Mouse (Mus musculus): ENCODE results near the gene Igsf9. TPM values are rescaled to one million over a fixed set of nuclear protein-coding genes. Genes with fewer than 3 reads are reported as not detected.

The Igsf9 gene
- 1 to 10 TPM; 3.9 to 4.8 TPM for total RNA-seq (2021)
- long read RNA-seq, partial matches to known transcripts, result 0 of 3 reads
- long read RNA-seq, other reads (novel, unspliced or antisense), result 3 of 3 reads

DNA sequence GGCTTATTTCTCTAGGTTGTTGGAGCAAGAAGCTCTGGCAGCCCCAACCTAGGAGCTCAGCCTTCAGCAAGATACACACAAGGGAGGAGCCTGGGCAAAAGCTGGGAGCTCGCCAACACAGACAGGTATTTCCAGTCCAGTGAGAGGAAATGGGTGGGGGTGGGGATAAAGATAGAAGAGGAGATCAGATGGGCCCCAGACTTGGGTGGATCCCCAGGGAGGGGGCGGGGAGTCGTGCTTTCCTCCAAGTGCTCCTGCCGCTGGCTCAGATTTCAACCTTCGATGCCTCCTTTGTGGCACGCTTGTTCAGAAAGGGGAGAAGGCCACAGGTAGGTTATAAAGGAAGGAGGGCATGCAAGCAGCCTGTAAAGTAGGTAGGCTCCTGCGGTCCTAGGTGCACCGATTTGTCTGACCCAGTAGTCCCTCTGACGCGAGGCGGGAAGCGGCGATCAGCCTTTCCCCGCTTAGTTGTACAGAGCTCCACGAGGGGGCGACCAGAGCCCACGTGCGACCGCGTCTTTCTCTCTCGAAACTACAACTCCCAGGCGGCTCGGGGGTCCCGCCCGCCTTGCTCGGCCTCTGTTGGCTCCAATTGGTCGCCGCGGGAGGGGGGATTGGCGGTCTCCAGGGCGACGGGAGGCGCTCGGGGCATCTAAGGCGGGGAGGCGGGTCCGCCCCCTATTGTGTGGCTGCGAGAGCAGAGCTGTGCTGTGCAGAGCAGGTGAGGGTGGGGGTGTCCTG, at the start of gene Igsf9:
Gene Igsf9 (plus strand): TSS at position 249 of the 741 bp plus-strand sequence.
- peak; percentile 92 to 95 for DNase-seq (ENCODE audit: low spot score in 2 of 2)

DNA sequence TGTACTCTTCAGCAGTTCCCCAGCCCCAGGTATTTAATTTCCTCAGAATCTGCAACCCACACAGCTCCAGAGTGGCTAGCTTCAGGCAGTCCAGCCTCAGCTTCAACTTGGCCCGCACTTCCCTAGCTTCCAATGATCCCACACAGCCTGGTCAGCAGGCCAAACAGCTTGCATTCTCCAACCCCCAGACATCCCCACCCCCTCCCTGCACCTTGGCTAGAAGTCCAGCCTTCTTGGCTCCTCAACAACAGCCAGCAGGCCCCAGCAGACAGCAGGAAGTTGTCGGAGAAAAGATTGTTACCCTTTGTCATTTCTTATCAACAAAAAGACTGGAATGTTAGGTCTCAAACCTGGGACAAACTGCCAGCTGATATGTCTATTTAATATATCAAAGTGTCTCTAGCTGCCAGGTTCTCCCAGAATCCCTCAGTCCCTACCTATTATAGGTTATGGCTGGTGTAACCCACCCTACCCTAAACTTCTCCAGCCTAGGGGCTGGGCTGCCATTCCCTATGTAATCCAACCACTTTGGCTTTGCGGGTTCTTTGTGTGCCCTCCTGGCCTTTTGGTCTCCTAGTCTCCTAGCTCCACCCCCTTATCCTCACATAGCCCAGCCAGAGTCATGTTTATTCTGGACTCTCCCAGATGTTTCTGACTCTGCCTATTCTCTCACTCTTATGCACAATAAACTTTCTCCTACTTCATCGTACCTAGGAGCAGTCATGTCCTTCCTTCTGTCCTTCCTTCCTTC, 49.6 kb upstream of the Igsf9 start:
- DNase-seq (ENCODE audit: low spot score in 2 of 2), result no peak

DNA sequence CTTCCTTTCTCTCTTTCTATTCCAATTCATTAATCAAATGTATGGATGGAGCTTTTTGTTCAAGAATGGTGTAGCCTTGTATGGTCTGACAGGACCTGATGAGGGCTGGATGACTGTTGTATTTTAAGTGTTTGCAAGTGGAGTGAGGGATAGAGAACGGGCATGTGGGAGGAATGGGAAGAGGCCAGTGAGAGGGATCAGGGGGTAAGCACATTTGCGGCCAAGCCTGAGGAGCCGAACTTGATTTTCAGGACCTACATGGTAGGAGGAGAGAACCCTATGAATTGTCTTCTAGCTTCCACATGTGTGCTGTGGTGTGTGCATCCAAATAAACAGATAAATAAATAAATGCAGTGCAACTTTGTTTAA, 49.0 kb upstream of the Igsf9 start:
- DNase-seq (ENCODE audit: low spot score in 2 of 2), result no peak

DNA sequence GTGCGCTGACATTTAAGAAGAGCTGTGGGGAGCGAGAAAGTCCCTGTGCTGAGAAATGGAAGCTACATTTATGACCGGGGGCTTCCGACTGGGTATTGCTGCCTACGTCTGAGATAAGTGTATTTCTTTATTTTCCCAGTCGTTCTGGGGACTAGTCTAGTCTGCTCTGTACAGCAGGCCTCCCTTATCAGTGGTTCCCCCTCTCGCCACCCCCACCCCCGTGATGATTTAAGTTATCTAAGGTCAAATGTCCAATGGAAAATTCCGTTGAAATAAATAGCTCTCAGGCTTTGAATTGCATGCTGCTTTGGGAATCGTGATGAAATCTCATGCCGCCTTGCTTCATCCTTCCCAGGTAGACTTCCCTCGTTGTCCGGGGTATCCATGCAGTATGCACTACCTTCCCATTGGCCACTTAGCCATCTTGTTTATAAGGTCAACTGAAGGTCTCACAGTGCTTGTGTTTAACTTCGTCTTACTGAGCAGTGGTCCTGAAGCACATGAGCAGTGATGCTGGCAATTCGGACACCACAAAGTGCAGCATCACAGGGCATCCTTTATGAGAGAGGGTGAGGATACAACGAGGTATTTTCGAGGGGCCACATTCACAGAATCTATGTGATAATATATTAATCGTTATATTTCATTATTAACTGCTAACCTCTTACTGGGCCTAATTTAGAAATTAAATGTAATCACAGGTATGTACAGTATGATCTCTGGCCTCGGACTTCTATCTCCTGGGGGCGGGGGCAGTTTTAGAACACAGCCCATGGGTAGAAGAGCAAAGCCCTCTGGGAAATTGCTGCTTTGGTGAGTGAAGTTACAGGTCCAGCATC, 48.4 kb upstream of the Igsf9 start:
- DNase-seq (ENCODE audit: low spot score in 2 of 2), result no peak

DNA sequence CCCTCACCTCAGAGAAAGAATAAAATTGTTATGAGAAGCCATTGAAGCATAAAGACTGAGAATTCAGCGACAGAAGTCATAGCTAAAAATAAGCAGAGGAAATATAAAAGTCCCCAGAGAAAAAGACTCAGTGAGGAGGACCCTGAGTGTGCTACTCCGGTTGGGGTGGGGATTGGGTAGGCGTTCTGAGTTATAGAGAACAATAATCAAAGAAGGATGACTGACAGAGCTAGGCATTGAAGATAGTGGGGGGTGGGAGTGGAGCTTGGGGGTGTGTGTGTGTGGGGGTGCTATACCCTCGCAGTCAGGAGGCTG, 47.8 kb upstream of the Igsf9 start:
- no peak for DNase-seq (ENCODE audit: low spot score in 2 of 2)

DNA sequence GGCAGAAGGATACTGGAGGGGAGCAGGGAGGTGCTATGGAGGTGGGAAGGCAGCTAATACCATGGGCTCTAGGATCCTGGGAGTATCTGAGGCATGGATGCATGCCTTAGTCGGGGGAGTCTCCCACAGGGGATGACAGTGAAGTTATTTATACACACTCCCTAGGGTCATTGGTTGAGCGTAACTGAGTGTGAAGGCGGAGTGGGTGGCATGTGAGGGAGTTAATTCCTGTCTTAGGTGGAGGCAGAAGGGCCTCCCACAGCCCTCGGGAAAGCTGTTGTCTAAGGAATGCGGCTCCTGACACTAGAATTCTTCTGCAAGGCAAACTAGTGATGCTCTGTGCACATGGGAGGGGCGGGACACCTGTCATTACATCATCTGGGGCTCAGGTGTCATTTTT, 44.8 kb upstream of the Igsf9 start:
- no peak for DNase-seq (ENCODE audit: low spot score in 2 of 2)

DNA sequence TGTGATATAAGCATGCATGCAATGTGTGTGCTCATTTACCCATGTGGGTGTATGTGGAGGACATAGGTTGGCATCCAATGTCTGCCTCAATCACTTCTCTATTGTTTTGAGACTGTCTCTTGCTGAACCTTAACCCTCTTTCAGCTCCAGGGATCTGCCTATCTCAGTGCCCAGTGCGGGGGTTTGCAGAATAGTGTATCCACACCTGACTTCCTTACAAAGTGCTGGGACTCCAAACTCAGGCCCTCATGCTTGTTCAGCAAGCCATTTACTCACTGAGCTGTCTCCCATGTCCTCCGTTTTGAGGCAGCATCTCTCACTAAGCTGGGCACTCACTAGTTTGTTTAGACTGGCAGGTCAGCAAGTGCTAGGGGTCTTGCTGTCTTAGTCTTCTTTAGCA, 43.0 kb upstream of the Igsf9 start:
- DNase-seq (ENCODE audit: low spot score in 2 of 2), result no peak

DNA sequence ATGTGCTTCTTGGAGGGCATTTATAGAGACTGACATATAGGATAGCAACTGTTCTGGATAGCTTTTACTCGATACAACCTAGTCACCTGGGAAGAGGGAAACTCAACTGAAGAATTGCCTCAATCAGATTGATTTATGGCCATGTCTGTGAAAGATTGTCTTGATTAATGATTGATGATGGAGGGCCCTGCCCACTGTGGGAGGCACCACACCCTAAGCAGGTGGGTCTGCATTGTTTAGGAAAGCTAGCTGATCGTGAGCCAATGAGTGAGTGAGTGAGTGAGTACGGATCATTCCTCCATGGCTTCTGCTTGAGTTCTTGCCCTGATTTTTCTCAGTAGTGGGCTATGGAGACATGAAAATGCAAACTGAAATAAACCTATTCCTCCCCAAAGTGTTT, 41.1 kb upstream of the Igsf9 start:
- DNase-seq (ENCODE audit: low spot score in 2 of 2), result no peak

DNA sequence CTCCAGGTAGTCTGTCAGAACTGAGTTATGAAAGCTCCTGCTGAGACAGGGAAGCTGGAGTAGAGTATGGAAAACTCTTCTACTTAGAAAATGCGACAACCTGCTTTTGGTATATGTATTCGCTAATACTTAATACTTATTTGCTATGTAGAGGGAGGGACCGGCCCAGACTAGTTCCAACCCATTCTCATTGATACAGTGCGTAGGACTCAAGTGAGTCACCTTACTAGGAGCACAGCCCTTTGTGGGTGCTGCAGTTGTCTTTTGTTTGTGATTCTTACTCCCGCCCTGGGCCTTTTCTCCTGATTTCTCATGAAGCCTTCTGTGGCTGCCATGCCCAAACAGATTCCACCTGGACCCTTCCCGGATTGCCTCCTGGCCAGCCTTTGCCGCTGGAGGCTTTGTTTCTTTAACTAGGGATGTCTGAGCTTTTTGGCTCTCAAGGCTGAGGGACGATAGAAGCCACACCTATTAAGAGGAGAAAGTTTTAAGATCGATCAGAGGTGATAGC, 39.6 kb upstream of the Igsf9 start:
- no peak for DNase-seq (ENCODE audit: low spot score in 2 of 2)

DNA sequence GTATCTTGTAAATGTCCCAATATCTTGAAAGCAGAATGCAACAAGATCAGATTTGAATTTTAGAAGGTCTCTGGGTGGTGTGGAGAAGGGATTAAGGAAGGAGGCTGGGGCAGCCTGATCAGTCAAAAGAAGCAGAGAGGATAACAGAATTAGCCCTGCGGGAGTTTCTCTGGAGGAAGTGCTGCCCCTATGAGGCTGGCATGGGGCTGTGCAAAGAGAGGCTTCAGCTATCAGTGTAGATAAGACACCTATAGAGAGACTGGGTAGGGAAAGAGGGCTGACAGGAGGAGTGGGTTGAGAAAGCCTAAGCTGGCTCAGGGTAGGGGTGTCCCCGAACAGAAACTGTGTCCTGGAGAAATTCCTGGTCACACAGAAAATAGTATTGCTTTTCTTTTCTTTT, 31.4 kb upstream of the Igsf9 start:
- no peak for DNase-seq (ENCODE audit: low spot score in 2 of 2)

DNA sequence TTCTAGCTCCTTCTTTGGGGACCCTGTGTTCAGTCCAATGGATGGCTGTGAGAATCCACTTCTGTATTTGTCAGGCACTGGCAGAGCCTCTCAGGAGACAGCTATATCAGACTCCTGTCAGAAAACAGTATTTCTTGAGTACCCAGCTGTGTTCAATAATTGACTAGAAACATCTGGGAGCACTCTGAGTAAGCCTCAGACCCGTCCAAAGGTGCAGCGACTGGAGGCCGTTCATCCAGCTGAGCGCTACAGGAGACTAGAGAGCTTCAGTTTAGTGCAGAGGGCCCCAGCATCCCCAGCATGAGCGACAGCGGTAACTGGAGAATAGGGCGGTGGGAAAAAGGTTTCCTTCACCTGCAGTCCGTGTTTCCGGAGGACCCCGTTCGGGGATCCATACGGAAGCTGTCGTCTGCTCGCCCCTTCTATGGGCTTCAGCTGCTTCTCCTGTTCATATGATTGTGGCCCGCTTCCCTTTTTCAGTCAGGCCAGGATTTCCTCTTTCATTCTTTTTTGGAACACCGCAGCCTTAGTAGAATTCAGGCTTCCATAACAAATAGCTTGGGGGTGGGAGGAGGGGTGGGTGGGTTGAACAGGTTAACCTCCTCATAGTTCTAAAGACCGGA, 30.6 kb upstream of the Igsf9 start:
- no peak for DNase-seq (ENCODE audit: low spot score in 2 of 2)

DNA sequence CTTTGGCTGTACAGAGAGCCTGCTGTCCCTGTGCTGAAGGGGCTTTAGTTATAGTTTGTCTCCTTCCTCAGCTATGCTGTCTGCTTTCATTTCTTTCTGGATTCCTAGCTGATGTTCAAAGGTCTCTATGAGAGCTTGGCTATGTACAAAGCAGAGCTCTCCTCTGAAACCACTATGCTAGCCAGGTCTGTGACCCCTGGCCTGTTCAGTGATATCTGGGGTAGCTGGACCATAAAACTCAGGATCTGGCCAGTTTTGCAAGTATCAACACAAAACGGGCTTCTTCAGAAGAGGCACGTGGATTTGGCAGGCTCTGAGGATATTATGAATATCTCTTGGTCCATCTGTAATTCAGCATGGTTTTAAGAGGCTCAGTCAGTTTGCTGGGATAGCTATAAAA, 28.7 kb upstream of the Igsf9 start:
- DNase-seq (ENCODE audit: low spot score in 2 of 2), result no peak

DNA sequence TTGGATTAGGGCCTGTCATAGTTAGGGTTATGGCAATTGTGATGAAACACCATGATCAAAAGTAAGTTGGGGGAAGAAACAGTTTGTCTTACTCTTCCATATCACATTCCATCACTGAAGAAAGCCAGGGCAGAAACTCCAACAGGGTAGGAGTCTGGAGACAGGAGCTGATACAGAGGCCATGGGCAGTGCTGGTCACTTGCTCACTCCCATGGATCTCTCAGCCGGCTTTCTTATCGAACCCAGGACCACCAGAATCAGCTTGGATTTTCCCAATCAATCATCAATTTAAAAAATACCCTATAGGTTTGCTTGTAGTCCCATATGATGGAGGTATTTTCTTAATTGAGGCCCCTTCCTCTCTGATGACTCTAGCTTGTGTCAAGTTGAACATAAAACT, 27.8 kb upstream of the Igsf9 start:
- DNase-seq (ENCODE audit: low spot score in 2 of 2), result no peak

DNA sequence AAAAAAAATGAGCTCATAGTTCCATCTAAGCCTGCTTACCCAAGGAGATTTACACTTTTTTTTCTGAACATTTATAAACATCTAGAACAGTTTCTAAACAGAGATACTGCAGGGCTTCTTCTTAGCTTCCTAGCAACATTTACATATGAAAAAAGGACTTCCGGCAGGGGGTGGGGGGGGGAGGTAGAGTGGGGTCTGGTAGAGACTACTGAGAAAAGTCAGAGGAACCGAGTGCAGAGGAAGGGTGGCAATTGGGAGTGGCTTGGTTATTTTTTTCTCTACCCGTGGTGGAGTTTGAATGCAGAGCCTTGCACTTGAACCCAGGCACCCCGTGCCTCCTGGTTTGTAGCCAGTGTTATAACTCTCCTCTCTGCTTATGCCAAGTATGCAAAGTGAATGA, 26.2 kb upstream of the Igsf9 start:
- no peak for DNase-seq (ENCODE audit: low spot score in 2 of 2)

DNA sequence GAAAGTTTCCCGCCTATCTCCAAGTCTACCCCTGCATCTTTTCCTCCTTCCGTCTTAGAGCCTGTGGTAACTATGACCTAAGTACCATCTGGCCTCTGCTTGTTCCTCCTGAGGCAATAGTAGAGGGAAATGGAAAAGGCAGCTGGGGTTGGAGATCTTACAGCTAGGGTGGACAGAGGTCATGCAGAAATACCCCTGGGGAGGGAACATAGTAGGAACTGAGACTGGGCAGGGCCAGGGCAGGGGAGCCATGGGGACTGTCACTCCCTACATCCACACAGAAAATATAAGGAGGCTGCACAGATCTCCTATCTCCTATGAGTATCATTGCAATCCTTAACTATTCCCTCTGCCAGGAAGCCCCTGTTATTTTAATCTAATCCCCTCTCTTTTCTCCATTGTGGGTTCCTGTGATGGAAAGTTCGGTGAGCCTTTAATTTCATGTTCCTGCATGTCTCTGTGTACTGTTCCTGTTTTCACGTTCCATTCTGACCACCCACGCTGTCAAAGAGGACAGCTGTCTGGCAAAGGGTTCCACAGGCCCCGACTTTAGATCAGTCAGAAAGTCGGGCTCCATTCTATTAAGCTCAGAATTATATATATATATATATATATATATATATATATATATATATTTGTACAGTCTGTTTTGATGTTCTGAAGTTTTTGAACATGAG, 25.4 kb upstream of the Igsf9 start:
- peak in 1 of 2 experiments; percentile 9 for DNase-seq (ENCODE audit: low spot score in 2 of 2)

DNA sequence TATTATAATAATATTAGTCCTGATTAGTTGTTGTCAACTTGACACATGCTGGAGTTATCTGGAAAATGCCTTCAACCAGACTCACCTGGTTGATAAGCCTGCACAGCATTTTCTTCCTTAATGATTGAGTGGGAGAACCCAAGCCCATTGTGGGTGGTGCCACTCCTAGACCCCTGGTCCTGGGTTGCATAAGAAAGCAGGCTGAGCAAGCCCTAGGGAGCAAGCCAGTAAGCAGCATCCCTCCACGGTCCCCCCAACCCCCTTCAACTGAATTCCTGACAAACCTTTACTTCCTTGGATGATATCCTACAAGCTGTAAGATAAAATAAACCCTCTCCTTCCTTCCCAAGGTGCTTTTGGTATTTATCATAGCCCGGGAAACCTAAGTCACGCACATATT, 24.4 kb upstream of the Igsf9 start:
- no peak for DNase-seq (ENCODE audit: low spot score in 2 of 2)

DNA sequence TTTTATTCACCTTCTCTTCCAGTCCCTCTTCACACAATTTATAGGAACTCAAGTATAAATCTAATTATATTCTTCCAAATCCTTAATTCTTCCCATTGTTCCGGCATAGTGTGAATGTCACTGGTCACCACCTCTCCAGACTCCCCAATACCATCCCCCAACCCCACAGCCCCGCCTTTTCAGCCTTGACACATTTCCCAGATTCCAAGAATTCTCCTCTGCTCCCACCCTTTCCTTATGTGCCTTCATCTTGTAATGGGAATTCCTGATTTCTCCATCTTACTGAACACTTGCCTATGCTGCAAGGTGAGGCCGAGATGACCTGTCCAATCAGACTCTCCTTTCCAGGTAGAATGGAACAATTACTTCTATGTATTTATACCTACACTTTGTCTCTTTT, 23.5 kb upstream of the Igsf9 start:
- no peak for DNase-seq (ENCODE audit: low spot score in 2 of 2)

DNA sequence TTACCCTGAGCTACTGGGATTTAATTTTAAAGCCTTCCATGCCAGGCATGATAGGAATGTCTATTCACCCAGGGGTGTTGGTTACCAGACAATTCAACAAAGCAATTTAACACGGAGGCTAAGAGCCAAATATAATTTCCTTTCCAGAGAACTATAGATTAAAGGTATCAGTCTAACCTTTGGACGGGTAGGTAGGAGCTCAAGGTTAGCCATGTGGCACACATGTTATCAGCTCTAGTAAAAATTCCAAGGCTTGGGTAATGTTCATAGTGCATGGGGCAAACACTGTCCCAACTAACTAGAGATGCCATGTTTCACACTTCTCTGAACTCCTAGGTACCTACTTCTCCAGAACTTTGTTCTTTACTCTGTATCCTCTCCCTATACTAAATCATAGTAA, 20.0 kb upstream of the Igsf9 start:
- no peak for DNase-seq (ENCODE audit: low spot score in 2 of 2)

DNA sequence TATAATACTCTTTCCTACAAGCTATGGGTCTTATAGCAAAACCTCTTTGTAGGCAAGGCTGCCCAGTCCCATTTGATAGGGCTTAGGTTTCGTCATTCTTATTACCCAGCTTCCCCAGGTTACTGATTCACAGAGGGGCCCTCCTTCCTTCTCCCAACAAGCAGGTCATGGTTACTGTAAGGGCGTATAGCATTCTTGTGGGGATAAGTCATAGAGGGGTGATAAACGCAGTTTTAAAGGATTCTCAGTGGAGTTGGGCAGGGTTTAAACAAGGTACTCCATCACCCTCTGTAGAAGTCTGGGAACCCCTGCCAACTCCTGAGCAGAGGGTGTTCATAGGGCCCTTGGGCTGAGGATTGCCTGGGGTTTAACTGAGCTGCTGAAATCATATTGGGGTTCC, 19.1 kb upstream of the Igsf9 start:
- DNase-seq (ENCODE audit: low spot score in 2 of 2), result no peak

DNA sequence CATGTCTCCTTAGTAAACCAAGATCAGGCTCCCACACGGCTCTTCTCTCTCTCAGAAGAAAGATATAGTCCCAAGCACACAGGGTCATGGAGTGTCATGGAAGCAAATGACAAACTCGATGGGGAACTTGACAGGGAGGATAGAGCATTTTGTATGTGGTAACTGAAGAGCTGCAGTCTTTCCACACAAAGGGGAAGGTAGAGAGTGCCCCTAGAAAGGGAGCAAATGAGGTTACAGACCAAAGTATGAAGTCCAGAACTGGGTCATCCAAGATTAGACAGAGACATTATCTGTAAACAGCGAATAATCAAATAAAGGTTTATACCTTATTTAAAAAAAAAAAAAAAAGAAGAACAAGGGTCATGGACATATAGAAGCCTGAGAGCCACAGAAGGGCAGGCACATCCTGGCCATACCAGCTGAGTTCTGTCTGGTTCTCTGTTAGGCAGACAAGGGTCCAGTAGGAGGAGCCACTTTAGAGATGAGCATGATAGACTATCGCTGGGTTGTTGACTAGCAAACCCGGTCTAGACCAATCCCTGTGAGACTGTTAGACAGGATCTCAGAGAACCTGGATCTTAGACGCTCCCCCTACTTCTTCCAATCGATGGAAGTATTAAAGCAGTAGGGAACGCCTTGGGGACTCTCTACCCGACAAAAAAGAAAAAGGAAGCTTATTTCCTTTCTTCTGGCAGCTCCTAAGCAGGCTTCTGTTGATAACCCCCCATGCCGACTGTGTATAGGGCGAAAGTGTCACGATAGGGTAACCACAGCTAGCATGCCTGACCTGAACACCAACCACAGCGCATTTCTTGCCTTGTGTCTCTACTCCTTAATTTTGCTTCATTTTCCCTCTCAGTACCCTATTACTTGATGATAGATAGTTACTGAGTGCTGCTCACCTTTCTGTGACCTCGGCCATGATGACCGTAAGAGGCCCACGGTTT, 17.9 kb upstream of the Igsf9 start:
- no peak for DNase-seq (ENCODE audit: low spot score in 2 of 2)
